Mouse (Mus musculus): Measurements from ENCODE around the gene Klk10. TPM values are rescaled to one million over a fixed set of nuclear protein-coding genes. Genes with fewer than 3 reads are reported as not detected.

Klk10 gene
- polyA plus RNA-seq, 1 experiment from 2014 or later, result 0.17 TPM

Other genes with a start within 250 kb of the Klk10 start
- gene Cd33, start 236.6 kb upstream of the Klk10 start, polyA plus RNA-seq (2014; fragmentation: Nextera tagmentation; extraction: Ambion mirVana), result 0.71 and 1.7 TPM in 2 replicates
- 6.7 and 6.8 TPM in 2 replicates for gene Zfp658, start 218.8 kb upstream of the Klk10 start, polyA plus RNA-seq (2014; fragmentation: Nextera tagmentation; extraction: Ambion mirVana)
- gene Zfp719, start 201.4 kb upstream of the Klk10 start, polyA plus RNA-seq (2014; fragmentation: Nextera tagmentation; extraction: Ambion mirVana), result 16.0 and 16.9 TPM in 2 replicates
- gene Zfp819, start 173.9 kb upstream of the Klk10 start, polyA plus RNA-seq (2014; fragmentation: Nextera tagmentation; extraction: Ambion mirVana), result 0.92 and 1.0 TPM in 2 replicates
- not detected in 2 replicates for gene Ceacam18, start 146.3 kb upstream of the Klk10 start, polyA plus RNA-seq (2014; fragmentation: Nextera tagmentation; extraction: Ambion mirVana)
- 0.32 and 0.67 TPM in 2 replicates for gene Siglece, start 120.9 kb upstream of the Klk10 start, polyA plus RNA-seq (2014; fragmentation: Nextera tagmentation; extraction: Ambion mirVana)
- 13.7 and 14.3 TPM in 2 replicates for gene Ctu1, start 109.0 kb upstream of the Klk10 start, polyA plus RNA-seq (2014; fragmentation: Nextera tagmentation; extraction: Ambion mirVana)
- gene Klk14, start 90.6 kb upstream of the Klk10 start, polyA plus RNA-seq (2014; fragmentation: Nextera tagmentation; extraction: Ambion mirVana), result not detected in 2 replicates
- 0.40 TPM in 1 of 2 replicates, not detected in the other for gene Klk13, start 68.5 kb upstream of the Klk10 start, polyA plus RNA-seq (2014; fragmentation: Nextera tagmentation; extraction: Ambion mirVana)
- not detected in 2 replicates for gene Klk12, start 12.1 kb upstream of the Klk10 start, polyA plus RNA-seq (2014; fragmentation: Nextera tagmentation; extraction: Ambion mirVana)
- not detected in 2 replicates for gene Klk11, start 6.4 kb upstream of the Klk10 start, polyA plus RNA-seq (2014; fragmentation: Nextera tagmentation; extraction: Ambion mirVana)
- gene Klk9, start 10.9 kb downstream of the Klk10 start, polyA plus RNA-seq (2014; fragmentation: Nextera tagmentation; extraction: Ambion mirVana), result not detected in 2 replicates
- 9.1 and 12.1 TPM in 2 replicates for gene Klk8, start 16.5 kb downstream of the Klk10 start, polyA plus RNA-seq (2014; fragmentation: Nextera tagmentation; extraction: Ambion mirVana)
- gene Klk7, start 30.3 kb downstream of the Klk10 start, polyA plus RNA-seq (2014; fragmentation: Nextera tagmentation; extraction: Ambion mirVana), result not detected in 2 replicates
- gene Klk6, start 43.5 kb downstream of the Klk10 start, polyA plus RNA-seq (2014; fragmentation: Nextera tagmentation; extraction: Ambion mirVana), result not detected in 2 replicates
- 0.31 and 0.51 TPM in 2 replicates for gene Klk5, start 60.9 kb downstream of the Klk10 start, polyA plus RNA-seq (2014; fragmentation: Nextera tagmentation; extraction: Ambion mirVana)
- not detected in 2 replicates for gene Klk4, start 100.1 kb downstream of the Klk10 start, polyA plus RNA-seq (2014; fragmentation: Nextera tagmentation; extraction: Ambion mirVana)
- gene Klk15, start 152.7 kb downstream of the Klk10 start, polyA plus RNA-seq (2014; fragmentation: Nextera tagmentation; extraction: Ambion mirVana), result not detected in 2 replicates
- not detected in 2 replicates for gene Klk1b8, start 169.6 kb downstream of the Klk10 start, polyA plus RNA-seq (2014; fragmentation: Nextera tagmentation; extraction: Ambion mirVana)
- gene Klk1b1, start 185.7 kb downstream of the Klk10 start, polyA plus RNA-seq (2014; fragmentation: Nextera tagmentation; extraction: Ambion mirVana), result not detected in 2 replicates
- gene Klk1b9, start 195.0 kb downstream of the Klk10 start, polyA plus RNA-seq (2014; fragmentation: Nextera tagmentation; extraction: Ambion mirVana), result not detected in 2 replicates
- not detected in 2 replicates for gene Klk1b11, start 214.8 kb downstream of the Klk10 start, polyA plus RNA-seq (2014; fragmentation: Nextera tagmentation; extraction: Ambion mirVana)
- not detected in 2 replicates for gene Klk1b26, start 231.1 kb downstream of the Klk10 start, polyA plus RNA-seq (2014; fragmentation: Nextera tagmentation; extraction: Ambion mirVana)

Measured in forebrain, embryonic 11.5 days (tissue).